Mouse (Mus musculus): ENCODE data around the gene Slc22a8. TPM values are rescaled to one million over a fixed set of nuclear protein-coding genes. Genes with fewer than 3 reads are reported as not detected.

Gene Slc22a8
- total RNA-seq, 2 experiments from 2014 or later, result 11.7 to 15.1 TPM

Other genes starting within 250 kb of the Slc22a8 start
- not detected for gene Slc22a30, start 186.1 kb upstream of the Slc22a8 start, total RNA-seq (2021)
- gene Slc22a6, start 26.8 kb downstream of the Slc22a8 start, total RNA-seq (2021), result 1 to 10 TPM; 5.5 to 5.8 TPM
- gene Chrm1, start 72.5 kb downstream of the Slc22a8 start, total RNA-seq (2021), result 100 to 1,000 TPM; 160 to 162 TPM
- gene Slc3a2, start 132.1 kb downstream of the Slc22a8 start, total RNA-seq (2021), result 100 to 1,000 TPM; 148 to 161 TPM
- gene Wdr74, start 144.6 kb downstream of the Slc22a8 start, total RNA-seq (2021), result 10 to 100 TPM; 46.0 to 58.5 TPM
- gene 1700092M07Rik, start 149.5 kb downstream of the Slc22a8 start, total RNA-seq (2021), result 1 to 10 TPM; 1.1 to 1.5 TPM
- 10 to 100 TPM; 61.5 to 70.1 TPM for gene Stx5a, start 150.2 kb downstream of the Slc22a8 start, total RNA-seq (2021)
- gene Nxf1, start 165.8 kb downstream of the Slc22a8 start, total RNA-seq (2021), result 10 to 100 TPM; 87.4 to 92.0 TPM
- 10 to 100 TPM; 73.0 to 75.0 TPM for gene Tmem223, start 179.7 kb downstream of the Slc22a8 start, total RNA-seq (2021)
- 10 to 100 TPM; 10.6 to 10.9 TPM for gene Tmem179b, start 183.2 kb downstream of the Slc22a8 start, total RNA-seq (2021)
- gene Taf6l, start 195.2 kb downstream of the Slc22a8 start, total RNA-seq (2021), result 10 to 100 TPM; 12.0 to 12.4 TPM
- 100 to 1,000 TPM; 107 to 113 TPM for gene Polr2g, start 207.3 kb downstream of the Slc22a8 start, total RNA-seq (2021)
- 1 to 10 TPM; 5.9 to 7.1 TPM for gene Zbtb3, start 211.3 kb downstream of the Slc22a8 start, total RNA-seq (2021)
- 10 to 100 TPM; 35.1 to 35.5 TPM for gene Ttc9c, start 228.1 kb downstream of the Slc22a8 start, total RNA-seq (2021)
- 100 to 1,000 TPM; 110 to 112 TPM for gene Hnrnpul2, start 228.8 kb downstream of the Slc22a8 start, total RNA-seq (2021)
- not detected for gene AC129217.1, start 238.5 kb downstream of the Slc22a8 start, total RNA-seq (2021)
- 100 to 1,000 TPM; 111 to 112 TPM for gene Bscl2, start 246.2 kb downstream of the Slc22a8 start, total RNA-seq (2021)
- 100 to 1,000 TPM; 201 to 223 TPM for gene Gng3, start 247.9 kb downstream of the Slc22a8 start, total RNA-seq (2021)